Mouse (Mus musculus): Measurements from ENCODE around the gene Olfr1274-ps.
"Not testable (repeated sequence)": the region's sequence is repeated elsewhere in the genome, so short reads cannot be mapped to it uniquely, and the experiment has no call there.

Gene Olfr1274-ps

GRCm38 (mm10) chr2:90398633-90399107 lies at the start of gene Olfr1274-ps:
Gene Olfr1274-ps (plus strand): TSS chr2:90398683.
- not testable (repeated sequence) for DNase-seq (ENCODE audit: inconsistent age in 2 of 2, low spot score in 1 of 2)

DNA sequence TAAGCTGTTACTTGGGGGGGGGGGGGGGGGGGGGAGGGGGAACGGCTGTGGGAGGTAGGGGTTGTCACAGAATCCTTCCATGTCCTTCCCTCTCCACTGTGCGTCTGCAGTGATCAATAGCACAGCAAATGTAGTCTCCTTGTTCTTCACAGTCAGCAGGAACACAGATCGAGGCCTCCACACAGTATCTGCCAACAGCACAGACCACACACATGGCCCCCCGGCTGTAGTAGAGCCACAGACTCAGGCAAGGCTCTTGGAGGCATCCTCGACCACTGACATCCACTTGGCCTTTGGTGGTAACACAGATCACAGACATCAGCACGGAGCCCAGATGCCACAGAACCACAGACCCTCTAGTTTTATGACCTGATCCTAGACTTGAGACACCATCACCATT lies 47.4 kb upstream of the Olfr1274-ps start:
- not testable (repeated sequence) for DNase-seq (ENCODE audit: inconsistent age in 2 of 2, low spot score in 1 of 2)

DNA sequence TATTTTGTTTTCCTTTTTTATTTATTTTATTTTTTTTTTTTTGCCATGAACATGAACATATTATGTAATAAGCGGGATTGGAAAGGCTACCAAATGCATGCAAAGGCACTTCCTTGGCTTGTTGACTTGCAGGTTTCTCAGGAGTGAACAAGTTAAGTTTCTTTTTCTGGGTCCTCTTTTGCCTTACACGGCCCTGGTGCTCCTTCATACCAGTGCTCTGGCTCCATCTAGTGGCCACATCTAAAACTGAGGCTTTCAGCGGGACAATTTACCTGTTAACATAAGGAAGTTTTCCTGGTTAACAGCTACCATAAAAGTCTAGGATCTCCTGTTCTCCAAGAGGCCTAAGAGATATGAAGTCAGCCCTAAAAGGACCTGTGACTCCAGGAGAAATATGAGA lies 46.9 kb upstream of the Olfr1274-ps start:
- DNase-seq (ENCODE audit: inconsistent age in 2 of 2, low spot score in 1 of 2): not testable (repeated sequence)

DNA sequence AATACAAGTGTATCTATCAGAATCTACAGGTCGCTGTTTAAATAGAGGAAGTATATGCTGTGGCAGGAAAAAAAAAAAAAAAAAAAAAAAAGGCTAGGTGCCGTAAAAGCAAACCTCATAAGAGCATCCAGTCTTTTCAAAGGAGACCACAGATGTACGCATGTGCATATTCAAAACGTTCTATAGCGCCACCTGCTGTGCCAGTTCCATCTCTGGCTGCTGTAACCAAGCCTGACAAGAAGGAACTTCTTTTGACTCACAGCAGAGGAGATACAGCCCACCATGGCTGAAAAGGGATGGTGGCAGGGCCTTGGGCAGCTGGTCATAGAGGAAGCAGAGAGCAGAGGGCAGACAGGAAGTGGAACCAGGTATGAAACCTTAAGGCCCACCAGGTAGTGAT lies 39.3 kb upstream of the Olfr1274-ps start:
- DNase-seq (ENCODE audit: inconsistent age in 2 of 2, low spot score in 1 of 2): not testable (repeated sequence)

- DNase-seq (ENCODE audit: inconsistent age in 2 of 2, low spot score in 1 of 2): not testable (repeated sequence)
Observed at GRCm38 (mm10) chr2:90360199-90360598, 38.3 kb upstream of the Olfr1274-ps start.

DNA sequence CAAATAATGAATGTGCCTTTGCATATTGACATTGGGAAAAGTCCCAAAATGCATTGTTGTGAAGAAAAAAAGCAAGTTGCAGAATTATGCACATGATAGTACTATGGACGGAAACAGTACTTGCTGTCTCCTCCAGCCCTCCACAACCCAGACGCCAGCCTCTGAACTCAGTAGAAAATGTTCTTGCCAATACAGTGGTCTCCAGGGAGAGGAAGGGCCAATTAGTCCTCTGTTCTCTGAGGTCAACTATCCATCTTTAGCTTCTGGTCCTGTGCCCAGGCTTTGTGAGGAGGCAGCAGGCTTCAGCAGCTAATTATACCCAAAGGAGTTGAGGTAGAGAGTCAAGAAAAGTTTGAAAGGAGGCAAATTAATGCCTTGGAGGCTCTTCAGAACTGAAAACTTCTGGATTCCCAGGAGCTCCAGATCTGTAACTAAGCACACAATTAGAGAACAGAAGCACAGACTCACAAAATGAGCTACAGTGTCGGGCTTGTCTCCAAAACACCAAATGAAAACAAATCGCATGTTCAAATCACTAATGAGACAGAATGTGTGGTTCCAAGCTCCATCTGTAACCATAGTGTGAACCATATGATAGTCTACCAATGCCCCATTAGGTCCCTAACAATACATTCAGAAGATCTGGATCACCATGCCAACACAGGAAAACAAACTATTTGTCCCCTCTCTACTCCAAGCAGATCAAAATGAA lies 15.8 kb downstream of the Olfr1274-ps start:
- not testable (repeated sequence) for DNase-seq (ENCODE audit: inconsistent age in 2 of 2, low spot score in 1 of 2)

- DNase-seq (ENCODE audit: inconsistent age in 2 of 2, low spot score in 1 of 2): not testable (repeated sequence)
Observed at GRCm38 (mm10) chr2:90422282-90422681, 23.8 kb downstream of the Olfr1274-ps start.

DNA sequence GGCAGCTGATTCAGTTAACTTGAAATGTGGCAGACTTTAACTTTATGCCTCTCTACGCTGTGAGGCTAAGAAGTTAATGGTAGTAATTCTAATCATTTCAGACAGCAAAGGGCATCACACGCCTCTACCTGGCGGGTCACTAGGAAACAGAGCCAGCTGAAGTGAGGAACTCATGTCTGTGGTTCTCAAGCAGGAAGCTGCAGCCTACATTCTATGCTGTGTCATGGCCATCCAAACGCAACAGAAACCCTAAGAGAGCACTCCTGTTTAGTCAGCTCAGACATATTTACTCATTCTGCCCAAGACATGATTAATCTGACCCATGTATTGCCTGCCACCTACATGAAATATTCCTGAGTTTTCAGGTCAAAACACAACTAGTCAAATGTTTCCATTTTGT lies 26.5 kb downstream of the Olfr1274-ps start:
- not testable (repeated sequence) for DNase-seq (ENCODE audit: inconsistent age in 2 of 2, low spot score in 1 of 2)

GRCm38 (mm10) chr2:90428988-90429717 lies 30.7 kb downstream of the Olfr1274-ps start:
- DNase-seq (ENCODE audit: inconsistent age in 2 of 2, low spot score in 1 of 2): not testable (repeated sequence)

DNA sequence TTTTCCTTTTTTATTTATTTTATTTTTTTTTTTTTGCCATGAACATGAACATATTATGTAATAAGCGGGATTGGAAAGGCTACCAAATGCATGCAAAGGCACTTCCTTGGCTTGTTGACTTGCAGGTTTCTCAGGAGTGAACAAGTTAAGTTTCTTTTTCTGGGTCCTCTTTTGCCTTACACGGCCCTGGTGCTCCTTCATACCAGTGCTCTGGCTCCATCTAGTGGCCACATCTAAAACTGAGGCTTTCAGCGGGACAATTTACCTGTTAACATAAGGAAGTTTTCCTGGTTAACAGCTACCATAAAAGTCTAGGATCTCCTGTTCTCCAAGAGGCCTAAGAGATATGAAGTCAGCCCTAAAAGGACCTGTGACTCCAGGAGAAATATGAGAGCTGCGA lies 31.3 kb downstream of the Olfr1274-ps start:
- not testable (repeated sequence) for DNase-seq (ENCODE audit: inconsistent age in 2 of 2, low spot score in 1 of 2)

- DNase-seq (ENCODE audit: inconsistent age in 2 of 2, low spot score in 1 of 2): not testable (repeated sequence)
Observed at GRCm38 (mm10) chr2:90437453-90437852, 39.0 kb downstream of the Olfr1274-ps start.

DNA sequence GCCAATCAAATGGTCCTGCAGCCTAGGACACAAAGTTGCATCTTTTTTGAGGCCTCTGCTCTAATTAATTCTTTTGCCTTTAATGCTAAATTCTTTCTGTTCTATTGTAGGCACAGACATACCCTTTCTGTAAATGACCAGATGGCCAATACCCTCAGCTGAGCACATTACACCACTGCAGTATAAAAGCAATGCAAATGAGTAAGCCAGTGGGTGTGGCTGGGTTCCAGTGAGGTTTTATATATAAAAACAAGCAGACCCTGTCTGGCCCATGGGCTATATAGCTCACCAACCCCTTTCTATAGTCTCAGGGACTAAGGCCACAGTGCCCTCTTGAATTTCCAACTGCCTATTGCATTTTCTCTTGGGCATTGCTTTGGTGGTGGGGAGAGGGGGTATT lies 41.7 kb downstream of the Olfr1274-ps start:
- DNase-seq (ENCODE audit: inconsistent age in 2 of 2, low spot score in 1 of 2): not testable (repeated sequence)

DNA sequence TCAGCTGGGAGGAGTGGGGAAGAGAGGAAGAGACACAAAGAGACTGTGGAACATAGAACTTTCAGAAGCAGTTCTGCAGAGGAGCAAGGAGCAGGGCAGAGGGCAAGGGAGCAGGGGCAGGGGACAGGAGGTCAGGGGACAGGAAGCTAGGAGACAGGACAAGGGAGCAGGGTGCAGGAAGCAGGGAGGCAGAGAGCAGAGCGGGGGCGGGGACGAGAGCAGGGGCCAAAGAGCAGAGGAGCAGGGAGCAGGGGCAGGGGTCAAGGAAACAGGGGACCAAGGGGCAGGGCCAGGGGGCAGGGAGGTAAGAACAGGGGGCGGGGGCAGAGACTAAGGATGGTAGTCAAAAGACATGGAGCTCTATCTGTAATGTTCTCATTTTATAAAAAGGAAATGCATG lies 43.3 kb downstream of the Olfr1274-ps start:
- DNase-seq (ENCODE audit: inconsistent age in 2 of 2, low spot score in 1 of 2): not testable (repeated sequence)

- no peak for DNase-seq (ENCODE audit: inconsistent age in 2 of 2, low spot score in 1 of 2)
Observed at GRCm38 (mm10) chr2:90443811-90444210, 45.3 kb downstream of the Olfr1274-ps start.

- no peak for DNase-seq (ENCODE audit: inconsistent age in 2 of 2, low spot score in 1 of 2)
Observed at GRCm38 (mm10) chr2:90448967-90449740, 50.7 kb downstream of the Olfr1274-ps start.

DNA sequence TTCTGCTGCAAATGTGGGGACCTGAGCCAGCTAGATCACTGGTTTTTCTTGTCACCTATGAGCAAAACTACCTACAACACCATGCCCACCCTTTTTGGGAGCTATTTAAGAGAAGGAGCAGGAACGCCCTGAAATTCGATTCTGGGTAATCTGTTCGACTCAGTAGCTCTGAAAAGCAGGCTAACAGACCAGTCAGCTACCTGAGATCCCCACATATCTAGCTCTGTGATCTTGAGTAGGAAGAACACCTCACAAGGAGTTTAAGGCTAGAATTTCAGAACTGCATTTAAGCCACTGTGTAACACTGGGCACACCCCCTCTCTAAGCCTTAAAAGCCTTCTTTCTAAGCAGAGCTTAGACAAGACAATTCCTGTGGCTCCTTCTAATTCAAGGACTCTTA lies 53.9 kb downstream of the Olfr1274-ps start:
- no peak for DNase-seq (ENCODE audit: inconsistent age in 2 of 2, low spot score in 1 of 2)

Data from adrenal gland, adult (tissue).